Mouse (Mus musculus): ENCODE measurements at regions not wholly inside any gene's neighbourhood (a gene's known extent, or its start where the extent isn't known, plus 50 kb on each side); places are given as distances from the start of the nearest gene placed in this dataset.

- Histone ChIP-seq H3K36me3 (no peaks in the 10 kb centered on the region), H3K9ac (no peak overlapping the region), H3K4me1 (no peaks in the 10 kb centered on the region), H3K9me3 (replicated peaks) (no peaks in the 10 kb centered on the region), H3K27ac (no peak overlapping the region), H3K4me3 (no peak overlapping the region), H3K27me3 (no peaks in the 10 kb centered on the region), H3K4me2 (replicated peaks) (no peak overlapping the region)
- no peak for ATAC-seq (ENCODE audit: low FRiP score)
- WGBS: 75% methylated on average over 1 of the region's 1 CpGs
Measured at GRCm38 (mm10) chr13:25993526-25993925, 723.2 kb upstream of the Nrsn1 start.

- no peaks in the 10 kb centered on the region for H3K27me3 ChIP-seq
- no peak overlapping the region for H3K9ac ChIP-seq
- H3K4me3 ChIP-seq: no peak overlapping the region
- no peak overlapping the region for H3K4me2 ChIP-seq (replicated peaks)
- no peak for ATAC-seq (ENCODE audit: low FRiP score)
- no peaks in the 10 kb centered on the region for H3K4me1 ChIP-seq
- 85% methylated on average over 5 of the region's 5 CpGs for WGBS
- H3K36me3 ChIP-seq: no peaks in the 10 kb centered on the region
- no peaks in the 10 kb centered on the region for H3K9me3 ChIP-seq (replicated peaks)
- no peak overlapping the region for H3K27ac ChIP-seq
Measured at GRCm38 (mm10) chr13:25989067-25989756, 718.9 kb upstream of the Nrsn1 start.

- no peak overlapping the region for H3K4me2 ChIP-seq (replicated peaks)
- H3K9me3 ChIP-seq (replicated peaks): no peaks in the 10 kb centered on the region
- no peak overlapping the region for H3K4me3 ChIP-seq
- no peaks in the 10 kb centered on the region for H3K4me1 ChIP-seq
- H3K9ac ChIP-seq: no peak overlapping the region
- H3K27ac ChIP-seq: no peak overlapping the region
- no peaks in the 10 kb centered on the region for H3K27me3 ChIP-seq
- ATAC-seq (ENCODE audit: low FRiP score): no peak
- H3K36me3 ChIP-seq: no peaks in the 10 kb centered on the region
- 85% methylated on average over 1 of the region's 1 CpGs for WGBS
Measured at GRCm38 (mm10) chr13:25984535-25984934, 714.2 kb upstream of the Nrsn1 start.

- ATAC-seq (ENCODE audit: low FRiP score): no peak
- Histone ChIP-seq H3K27ac (no peak overlapping the region), H3K36me3 (no peaks in the 10 kb centered on the region), H3K4me2 (replicated peaks) (no peak overlapping the region), H3K4me3 (no peak overlapping the region), H3K4me1 (no peaks in the 10 kb centered on the region), H3K9me3 (replicated peaks) (no peaks in the 10 kb centered on the region), H3K27me3 (no peaks in the 10 kb centered on the region), H3K9ac (no peak overlapping the region)
- WGBS: 68% methylated on average over 1 of the region's 1 CpGs
Measured at GRCm38 (mm10) chr13:25983659-25984058, 713.4 kb upstream of the Nrsn1 start.

GRCm38 (mm10) chr13:25978648-25979047 is 708.3 kb upstream of the Nrsn1 start:
- Histone ChIP-seq H3K27me3 (no peaks in the 10 kb centered on the region), H3K4me3 (no peak overlapping the region), H3K36me3 (no peaks in the 10 kb centered on the region), H3K27ac (no peak overlapping the region), H3K4me2 (replicated peaks) (no peak overlapping the region), H3K9me3 (replicated peaks) (no peaks in the 10 kb centered on the region), H3K9ac (no peak overlapping the region), H3K4me1 (no peaks in the 10 kb centered on the region)
- 74% methylated on average over 1 of the region's 1 CpGs for WGBS
- ATAC-seq (ENCODE audit: low FRiP score): no peak

- Histone ChIP-seq H3K27me3 (no peaks in the 10 kb centered on the region), H3K9me3 (replicated peaks) (no peaks in the 10 kb centered on the region), H3K4me3 (no peak overlapping the region), H3K4me1 (no peaks in the 10 kb centered on the region), H3K36me3 (no peaks in the 10 kb centered on the region), H3K4me2 (replicated peaks) (no peak overlapping the region), H3K9ac (no peak overlapping the region), H3K27ac (no peak overlapping the region)
- no peak for ATAC-seq (ENCODE audit: low FRiP score)
Measured at GRCm38 (mm10) chr13:25958592-25958991, 688.3 kb upstream of the Nrsn1 start.

- H3K4me2 ChIP-seq (replicated peaks): no peak overlapping the region
- no peaks in the 10 kb centered on the region for H3K9me3 ChIP-seq (replicated peaks)
- 91% methylated on average over 4 of the region's 4 CpGs for WGBS
- H3K4me1 ChIP-seq: no peaks in the 10 kb centered on the region
- H3K36me3 ChIP-seq: no peaks in the 10 kb centered on the region
- H3K9ac ChIP-seq: no peak overlapping the region
- H3K4me3 ChIP-seq: no peak overlapping the region
- H3K27ac ChIP-seq: no peak overlapping the region
- ATAC-seq (ENCODE audit: low FRiP score): no peak
- H3K27me3 ChIP-seq: no peaks in the 10 kb centered on the region
Measured at GRCm38 (mm10) chr13:25958153-25958466, 687.8 kb upstream of the Nrsn1 start.

GRCm38 (mm10) chr13:25957451-25958152 is 687.3 kb upstream of the Nrsn1 start:
- WGBS: 66% methylated on average over 4 of the region's 4 CpGs
- Histone ChIP-seq H3K4me3 (no peak overlapping the region), H3K27ac (no peak overlapping the region), H3K36me3 (no peaks in the 10 kb centered on the region), H3K9ac (no peak overlapping the region), H3K9me3 (replicated peaks) (no peaks in the 10 kb centered on the region), H3K27me3 (no peaks in the 10 kb centered on the region), H3K4me2 (replicated peaks) (no peak overlapping the region), H3K4me1 (no peaks in the 10 kb centered on the region)
- ATAC-seq (ENCODE audit: low FRiP score): no peak

- WGBS: 89% methylated on average over 1 of the region's 1 CpGs
- Histone ChIP-seq H3K4me1 (peaks cover 11% of the 10 kb centered on the region), H3K36me3 (no peaks in the 10 kb centered on the region), H3K9ac (no peak overlapping the region), H3K4me2 (replicated peaks) (no peak overlapping the region), H3K9me3 (replicated peaks) (no peaks in the 10 kb centered on the region), H3K27me3 (no peaks in the 10 kb centered on the region), H3K27ac (no peak overlapping the region), H3K4me3 (no peak overlapping the region)
- ATAC-seq (ENCODE audit: low FRiP score): no peak
Measured at GRCm38 (mm10) chr13:25937631-25938030, 667.3 kb upstream of the Nrsn1 start.

- Histone ChIP-seq H3K4me2 (replicated peaks) (no peak overlapping the region), H3K4me1 (peaks cover 18% of the 10 kb centered on the region), H3K4me3 (no peak overlapping the region), H3K9me3 (replicated peaks) (no peaks in the 10 kb centered on the region), H3K9ac (no peak overlapping the region), H3K27ac (peak overlapping the region; percentile 71), H3K27me3 (no peaks in the 10 kb centered on the region), H3K36me3 (no peaks in the 10 kb centered on the region)
- 19% methylated on average over 3 of the region's 3 CpGs for WGBS
- 0 out of 2 replicates have a peak, but pooled peaks have one; percentile 17 for ATAC-seq (ENCODE audit: low FRiP score)
Measured at GRCm38 (mm10) chr13:25933783-25934182, 663.5 kb upstream of the Nrsn1 start.

GRCm38 (mm10) chr13:25933246-25933645 is 662.9 kb upstream of the Nrsn1 start:
- Histone ChIP-seq H3K27me3 (no peaks in the 10 kb centered on the region), H3K27ac (peak overlapping the region; percentile 71), H3K4me3 (no peak overlapping the region), H3K9ac (no peak overlapping the region), H3K4me1 (peaks cover 18% of the 10 kb centered on the region), H3K36me3 (no peaks in the 10 kb centered on the region), H3K9me3 (replicated peaks) (no peaks in the 10 kb centered on the region), H3K4me2 (replicated peaks) (no peak overlapping the region)
- WGBS: 34% methylated on average over 3 of the region's 3 CpGs
- ATAC-seq (ENCODE audit: low FRiP score): peak; percentile 33; the same call in 1 of the 2 replicates

- Histone ChIP-seq H3K4me1 (peaks cover 18% of the 10 kb centered on the region), H3K27ac (peak overlapping the region; percentile 71), H3K4me3 (no peak overlapping the region), H3K9me3 (replicated peaks) (no peaks in the 10 kb centered on the region), H3K27me3 (no peaks in the 10 kb centered on the region), H3K9ac (no peak overlapping the region), H3K4me2 (replicated peaks) (no peak overlapping the region), H3K36me3 (no peaks in the 10 kb centered on the region)
- ATAC-seq (ENCODE audit: low FRiP score): peak; percentile 91
- 0% methylated on average over 1 of the region's 1 CpGs for WGBS
Measured at GRCm38 (mm10) chr13:25932810-25933209, 662.5 kb upstream of the Nrsn1 start.

GRCm38 (mm10) chr13:25932365-25932764 is 662.1 kb upstream of the Nrsn1 start:
- ATAC-seq (ENCODE audit: low FRiP score): 0 out of 2 replicates have a peak, but pooled peaks have one; percentile 30
- H3K9me3 ChIP-seq (replicated peaks): no peaks in the 10 kb centered on the region
- WGBS: 54% methylated on average over 2 of the region's 2 CpGs
- H3K36me3 ChIP-seq: no peaks in the 10 kb centered on the region
- H3K4me2 ChIP-seq (replicated peaks): no peak overlapping the region
- H3K4me1 ChIP-seq: peaks cover 16% of the 10 kb centered on the region
- peak overlapping the region; percentile 71 for H3K27ac ChIP-seq
- H3K27me3 ChIP-seq: no peaks in the 10 kb centered on the region
- no peak overlapping the region for H3K4me3 ChIP-seq
- no peak overlapping the region for H3K9ac ChIP-seq
